Mouse (Mus musculus) intestine, embryonic 15.5 days (tissue): ENCODE measurements around the gene Actbl2. TPM values are rescaled to one million over a fixed set of nuclear protein-coding genes. Genes with fewer than 3 reads are reported as not detected.

Source experiments
- ATAC-seq: fragments of 200-750 bp; cut with Nextera tagmentation; 2 replicates; pipeline ENCODE4 v1.8.0; 2017; ENCODE audit warnings: moderate TSS enrichment, moderate library complexity
- H3K27ac ChIP-seq: fragments of 300-500 bp; sonication (generic); 2 replicates; pipeline ENCODE4 v1.5.1; 2015; ENCODE audit warnings: mild to moderate bottlenecking, inconsistent platforms
- H3K27me3 ChIP-seq: fragments of 300-500 bp; sonication (generic); replicated peaks from 2 replicates; pipeline ENCODE4 v1.6.1; 2015; ENCODE audit warnings: inconsistent platforms
- H3K36me3 ChIP-seq: fragments of 300-500 bp; sonication (generic); 2 replicates; pipeline ENCODE4 v1.6.1; 2015; ENCODE audit warnings: inconsistent platforms
- H3K4me1 ChIP-seq: fragments of 300-500 bp; sonication (generic); replicated peaks from 2 replicates; pipeline ENCODE4 v1.6.1; 2015; ENCODE audit warnings: inconsistent platforms
- H3K4me2 ChIP-seq: fragments of 300-500 bp; sonication (generic); replicated peaks from 2 replicates; pipeline ENCODE4 v1.6.1; 2015; ENCODE audit warnings: mild to moderate bottlenecking, inconsistent platforms
- H3K4me3 ChIP-seq: fragments of 300-500 bp; sonication (generic); replicated peaks from 2 replicates; pipeline ENCODE4 v1.5.1; 2015; ENCODE audit warnings: inconsistent platforms
- H3K9ac ChIP-seq: fragments of 300-500 bp; sonication (generic); 2 replicates; pipeline ENCODE4 v1.6.1; 2015; ENCODE audit warnings: inconsistent platforms
- H3K9me3 ChIP-seq: fragments of 300-500 bp; sonication (generic); 2 replicates; pipeline ENCODE4 v1.6.1; 2016; ENCODE audit warnings: inconsistent platforms
- WGBS: fragments of 180-500 bp; shearing (Covaris S2); methylation state at CpG from one replicate; pipeline ENCODE4 v1.1.7; 2015; 5-methylcytosine and 5-hydroxymethylcytosine counted together
- polyA plus RNA-seq: library from polyadenylated mRNA; unstranded; fragments of >200 nt; fragmentation: Nextera tagmentation; extraction: Ambion mirVana; gene quantifications from 2 replicates; pipeline ENCODE4 v1.2.1, GENCODE M21; 2015

Actbl2 gene
- polyA plus RNA-seq, result not detected in 2 replicates

DNA sequence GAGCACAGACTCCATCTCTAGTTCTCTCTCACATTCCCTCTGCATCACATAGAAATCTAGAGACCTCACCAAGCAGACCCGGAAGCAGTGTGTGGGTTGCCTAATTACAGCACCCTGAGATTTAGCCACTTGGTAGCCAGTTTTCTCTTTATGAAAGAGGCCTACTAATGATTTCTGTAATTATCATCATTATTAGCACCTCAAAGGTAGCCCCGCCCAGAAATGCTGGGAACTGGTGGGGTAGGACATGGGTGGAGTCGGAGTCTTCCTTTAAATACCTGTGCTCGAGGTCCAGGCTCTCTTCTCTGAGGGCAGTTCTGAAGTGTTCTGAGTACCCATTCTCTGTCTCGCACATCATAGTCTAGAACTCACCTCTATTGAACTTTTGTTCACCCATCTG, at the start of gene Actbl2:
Gene Actbl2 (plus strand): TSS at position 301 of the 400 bp plus-strand sequence.
- Histone ChIP-seq H3K4me3 (no peak within 1 kb of the TSS), H3K36me3 (no peaks in the 10 kb centered on the region), H3K9ac (no peak within 1 kb of the TSS), H3K4me2 (no peak within 1 kb of the TSS), H3K27ac (no peak within 1 kb of the TSS), H3K4me1 (no peaks in the 10 kb centered on the region), H3K9me3 (no peaks in the 10 kb centered on the region), H3K27me3 (no peaks in the 10 kb centered on the region)
- ATAC-seq, result no peak
- WGBS, result 89% methylated on average over 5 of the region's 5 CpGs

GRCm38 (mm10) chr13:111210649-111211378, 44.0 kb upstream of the Actbl2 start:
- Histone ChIP-seq H3K9ac (no peak overlapping the region), H3K4me2 (peak overlapping the region; percentile 14; the same call in 1 of the 2 replicates), H3K4me1 (no peaks in the 10 kb centered on the region), H3K4me3 (no peak overlapping the region), H3K36me3 (no peaks in the 10 kb centered on the region), H3K9me3 (no peaks in the 10 kb centered on the region), H3K27ac (no peak overlapping the region), H3K27me3 (no peaks in the 10 kb centered on the region)
- peak; percentile 34; the same call in 1 of the 2 replicates for ATAC-seq
- WGBS, result 40% methylated on average over 8 of the region's 8 CpGs

DNA sequence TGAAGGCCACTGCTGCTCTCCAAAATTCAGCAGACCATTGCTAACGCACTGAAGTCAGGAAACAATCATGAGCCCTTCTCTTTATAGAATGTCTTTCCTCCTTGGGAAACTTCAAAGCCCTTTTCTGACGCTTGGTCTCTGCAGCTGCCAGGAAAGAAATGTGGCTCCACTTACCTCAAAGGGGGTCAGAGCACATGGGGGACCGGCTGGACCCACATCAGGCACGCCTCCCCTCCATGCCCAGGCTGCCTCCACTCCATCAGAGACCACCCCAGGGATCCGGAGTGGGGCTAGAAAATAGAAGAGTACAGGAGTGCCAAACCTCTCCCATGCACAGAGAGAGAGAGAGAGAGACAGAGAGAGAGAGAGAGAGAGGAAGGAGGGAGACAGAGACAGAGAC, 26.0 kb upstream of the Actbl2 start:
- Histone ChIP-seq H3K9me3 (no peaks in the 10 kb centered on the region), H3K27me3 (no peaks in the 10 kb centered on the region), H3K9ac (no peak overlapping the region), H3K4me1 (no peaks in the 10 kb centered on the region), H3K4me3 (no peak overlapping the region), H3K27ac (no peak overlapping the region), H3K36me3 (no peaks in the 10 kb centered on the region), H3K4me2 (no peak overlapping the region)
- ATAC-seq, result no peak
- WGBS, result 51% methylated on average over 5 of the region's 5 CpGs

GRCm38 (mm10) chr13:111229541-111229940, 25.3 kb upstream of the Actbl2 start:
- Histone ChIP-seq H3K4me2 (no peak overlapping the region), H3K4me1 (no peaks in the 10 kb centered on the region)
- 87% methylated on average over 6 of the region's 6 CpGs for WGBS

DNA sequence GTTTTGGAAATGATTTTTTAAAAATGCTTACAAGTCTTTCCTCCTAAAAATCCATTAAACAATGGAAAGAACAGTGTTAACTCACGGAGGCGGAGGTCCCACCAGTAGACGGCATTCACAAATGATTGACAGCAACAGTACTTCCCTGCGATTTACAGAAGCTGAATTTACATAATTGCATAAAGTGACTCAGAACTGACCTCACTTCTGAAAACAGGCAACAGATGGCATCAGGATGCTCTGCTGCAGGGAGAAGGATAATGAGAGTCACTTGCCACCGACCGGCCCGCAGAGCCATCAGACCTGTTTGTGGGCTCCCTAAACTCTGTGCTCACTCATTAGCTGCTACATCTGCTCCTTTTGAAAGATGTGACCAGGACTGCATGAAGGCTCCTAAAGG, 22.4 kb upstream of the Actbl2 start:
- Histone ChIP-seq H3K4me3 (no peak overlapping the region), H3K36me3 (no peaks in the 10 kb centered on the region), H3K4me2 (no peak overlapping the region), H3K27ac (no peak overlapping the region), H3K9ac (no peak overlapping the region), H3K9me3 (no peaks in the 10 kb centered on the region), H3K27me3 (no peaks in the 10 kb centered on the region), H3K4me1 (no peaks in the 10 kb centered on the region)
- no peak for ATAC-seq
- whole genome bisulfite sequencing, result 86% methylated on average over 7 of the region's 7 CpGs

More at GRCm38 (mm10) chr13:111229541-111229940, 25.3 kb upstream of the Actbl2 start:
- H3K9me3 ChIP-seq, result no peaks in the 10 kb centered on the region
- H3K27me3 ChIP-seq, result no peaks in the 10 kb centered on the region
- H3K4me3 ChIP-seq, result no peak overlapping the region
- ATAC-seq, result no peak
- H3K36me3 ChIP-seq, result no peaks in the 10 kb centered on the region
- H3K9ac ChIP-seq, result no peak overlapping the region
- no peak overlapping the region for H3K27ac ChIP-seq

- Histone ChIP-seq H3K9me3 (no peaks in the 10 kb centered on the region), H3K4me3 (no peak overlapping the region), H3K36me3 (no peaks in the 10 kb centered on the region), H3K4me2 (no peak overlapping the region), H3K27me3 (no peaks in the 10 kb centered on the region), H3K4me1 (no peaks in the 10 kb centered on the region), H3K9ac (no peak overlapping the region), H3K27ac (no peak overlapping the region)
- ATAC-seq, result peak; percentile 57
- 68% methylated on average over 5 of the region's 5 CpGs for WGBS
These were observed 21.5 kb upstream of the Actbl2 start for GRCm38 (mm10) chr13:111233356-111233755.

DNA sequence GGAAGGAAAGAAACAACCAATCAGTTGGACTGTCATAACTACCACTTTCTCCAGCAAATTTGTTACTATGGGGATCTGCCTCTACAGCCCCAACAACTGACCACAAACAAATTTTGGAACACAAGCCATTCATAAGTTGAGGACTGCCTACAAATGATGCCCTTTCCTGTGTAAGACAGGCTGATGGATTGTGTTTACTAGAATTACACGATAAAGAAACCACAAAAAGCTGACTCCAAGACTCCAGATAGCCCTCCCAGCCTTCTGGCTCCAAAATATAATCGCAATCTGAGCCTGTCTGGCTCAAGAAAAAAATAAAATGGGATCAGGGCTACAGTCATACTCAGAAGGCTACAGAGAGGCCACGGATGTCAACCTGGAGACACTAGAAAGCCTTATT, 20.2 kb upstream of the Actbl2 start:
- WGBS, result 56% methylated on average over 3 of the region's 3 CpGs
- Histone ChIP-seq H3K27ac (no peak overlapping the region), H3K36me3 (no peaks in the 10 kb centered on the region), H3K4me3 (no peak overlapping the region), H3K9me3 (no peaks in the 10 kb centered on the region), H3K4me2 (no peak overlapping the region), H3K4me1 (no peaks in the 10 kb centered on the region), H3K9ac (no peak overlapping the region), H3K27me3 (no peaks in the 10 kb centered on the region)
- no peak for ATAC-seq

DNA sequence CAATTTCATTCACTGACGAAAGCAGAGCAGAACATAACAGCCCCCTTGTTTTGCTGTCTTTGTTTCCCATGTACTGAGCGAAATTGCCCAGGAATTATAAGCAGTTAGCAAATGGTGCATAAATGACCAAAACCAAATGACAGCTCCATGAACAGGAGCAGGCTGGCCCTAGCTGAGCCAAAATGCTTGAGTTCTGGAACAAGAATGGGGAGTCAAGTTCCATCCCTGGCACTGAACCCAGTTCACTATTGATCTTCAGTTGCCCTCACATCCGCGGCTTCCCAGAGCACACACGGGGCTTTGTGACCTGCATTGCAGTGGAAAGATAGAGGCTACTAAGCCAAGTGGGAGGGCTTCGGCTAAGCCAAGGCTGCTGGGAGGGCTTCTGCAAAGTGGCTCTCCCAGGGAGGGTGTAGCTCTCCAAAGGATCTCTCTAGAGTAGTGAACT, 19.1 kb upstream of the Actbl2 start:
- WGBS, result 59% methylated on average over 6 of the region's 6 CpGs
- Histone ChIP-seq H3K4me3 (no peak overlapping the region), H3K9ac (no peak overlapping the region), H3K27me3 (no peaks in the 10 kb centered on the region), H3K4me2 (no peak overlapping the region), H3K27ac (no peak overlapping the region), H3K36me3 (no peaks in the 10 kb centered on the region), H3K9me3 (no peaks in the 10 kb centered on the region), H3K4me1 (no peaks in the 10 kb centered on the region)
- peak; percentile 24; the same call in 1 of the 2 replicates for ATAC-seq

DNA sequence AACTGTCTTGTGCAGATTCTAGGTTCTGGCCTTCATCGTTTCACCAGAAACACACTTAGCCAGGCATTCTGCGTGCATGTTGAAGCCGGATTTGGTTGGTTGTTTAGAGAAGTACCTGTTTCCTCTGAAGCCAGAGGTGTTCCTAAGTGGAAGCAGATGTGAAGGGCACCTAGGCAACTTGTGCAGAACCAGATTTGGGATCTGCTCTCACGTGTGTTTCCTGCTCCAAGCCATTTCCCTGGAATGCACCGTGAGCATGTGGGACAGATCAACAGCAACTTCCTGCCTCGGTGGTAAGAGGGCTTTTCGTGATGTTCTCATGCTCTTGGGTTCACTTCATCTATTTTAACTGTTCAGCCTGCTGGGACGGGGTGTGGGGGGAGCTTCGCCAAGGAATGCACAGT, 18.4 kb upstream of the Actbl2 start:
- H3K4me1 ChIP-seq, result no peaks in the 10 kb centered on the region
- H3K4me2 ChIP-seq, result no peak overlapping the region
- 55% methylated on average over 9 of the region's 9 CpGs for WGBS
- no peak overlapping the region for H3K4me3 ChIP-seq
- H3K27ac ChIP-seq, result no peak overlapping the region
- no peaks in the 10 kb centered on the region for H3K36me3 ChIP-seq
- no peaks in the 10 kb centered on the region for H3K27me3 ChIP-seq
- no peak overlapping the region for H3K9ac ChIP-seq
- no peak for ATAC-seq
- no peaks in the 10 kb centered on the region for H3K9me3 ChIP-seq

- Histone ChIP-seq H3K27me3 (no peaks in the 10 kb centered on the region), H3K4me3 (no peak overlapping the region), H3K9ac (no peak overlapping the region), H3K4me2 (no peak overlapping the region), H3K27ac (no peak overlapping the region), H3K36me3 (no peaks in the 10 kb centered on the region), H3K9me3 (no peaks in the 10 kb centered on the region), H3K4me1 (no peaks in the 10 kb centered on the region)
- no peak for ATAC-seq
- 78% methylated on average over 1 of the region's 1 CpGs for WGBS
These were observed 17.5 kb upstream of the Actbl2 start for GRCm38 (mm10) chr13:111237296-111237695.

DNA sequence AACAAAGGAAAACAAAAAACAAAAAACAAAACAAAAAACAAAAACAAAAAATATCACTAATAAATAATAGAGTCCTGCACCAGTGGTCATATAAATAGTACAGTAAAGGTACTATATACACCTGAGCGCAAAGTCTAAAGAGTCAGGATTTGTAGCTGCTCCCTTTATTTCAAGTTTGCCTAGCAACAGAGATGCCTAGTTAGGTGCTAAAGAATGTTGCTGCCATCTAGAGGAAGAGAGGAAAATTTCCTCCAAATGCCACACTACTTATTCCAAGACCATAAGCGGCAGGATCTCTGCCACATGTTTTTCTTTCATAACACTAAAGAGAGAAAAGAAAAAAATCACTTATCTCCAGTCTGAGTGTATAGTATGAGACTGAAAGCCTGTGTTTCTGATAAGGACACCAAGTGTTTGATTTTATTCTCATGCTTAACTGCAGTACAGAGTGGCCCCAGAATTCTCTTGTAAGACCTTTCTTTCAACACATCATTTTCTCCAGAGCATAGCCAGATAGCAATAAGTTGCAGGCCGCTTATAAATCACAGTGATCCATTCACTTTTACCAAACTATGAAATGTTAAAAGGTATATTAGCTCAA, 16.8 kb upstream of the Actbl2 start:
- no peaks in the 10 kb centered on the region for H3K36me3 ChIP-seq
- H3K9me3 ChIP-seq, result no peaks in the 10 kb centered on the region

DNA sequence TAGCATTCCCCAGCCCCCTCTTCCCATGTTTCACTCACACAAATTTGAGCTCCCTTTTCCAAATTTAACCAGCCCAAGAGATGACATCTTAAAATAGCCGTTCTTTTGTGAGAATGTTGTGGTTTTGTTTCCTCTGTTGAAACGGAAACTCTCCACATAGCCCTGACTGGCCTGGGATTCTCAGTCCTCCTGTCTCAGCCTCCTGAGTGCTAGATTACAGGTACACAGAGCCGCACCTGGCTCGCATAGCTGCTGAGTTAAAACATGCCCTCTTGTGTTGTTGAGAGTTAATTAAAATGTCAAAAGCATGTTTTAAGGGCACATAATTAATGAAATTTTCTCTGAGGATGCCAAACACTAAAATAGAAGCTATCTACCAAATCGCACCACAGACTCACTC, 3.7 kb upstream of the Actbl2 start:
- H3K36me3 ChIP-seq, result no peaks in the 10 kb centered on the region
- H3K27ac ChIP-seq, result no peak overlapping the region
- 76% methylated on average over 5 of the region's 5 CpGs for WGBS
- H3K4me2 ChIP-seq, result no peak overlapping the region
- H3K9ac ChIP-seq, result no peak overlapping the region
- H3K9me3 ChIP-seq, result no peaks in the 10 kb centered on the region
- no peak for ATAC-seq
- no peaks in the 10 kb centered on the region for H3K4me1 ChIP-seq
- no peak overlapping the region for H3K4me3 ChIP-seq
- H3K27me3 ChIP-seq, result no peaks in the 10 kb centered on the region

More for the DNA sequence above, 16.8 kb upstream of the Actbl2 start:
- no peak overlapping the region for H3K4me2 ChIP-seq
- no peaks in the 10 kb centered on the region for H3K4me1 ChIP-seq
- H3K4me3 ChIP-seq, result no peak overlapping the region
- H3K27me3 ChIP-seq, result no peaks in the 10 kb centered on the region
- no peak overlapping the region for H3K9ac ChIP-seq
- no peak overlapping the region for H3K27ac ChIP-seq
- WGBS, result 35% methylated on average over 3 of the region's 3 CpGs
- peak; percentile 76 for ATAC-seq

DNA sequence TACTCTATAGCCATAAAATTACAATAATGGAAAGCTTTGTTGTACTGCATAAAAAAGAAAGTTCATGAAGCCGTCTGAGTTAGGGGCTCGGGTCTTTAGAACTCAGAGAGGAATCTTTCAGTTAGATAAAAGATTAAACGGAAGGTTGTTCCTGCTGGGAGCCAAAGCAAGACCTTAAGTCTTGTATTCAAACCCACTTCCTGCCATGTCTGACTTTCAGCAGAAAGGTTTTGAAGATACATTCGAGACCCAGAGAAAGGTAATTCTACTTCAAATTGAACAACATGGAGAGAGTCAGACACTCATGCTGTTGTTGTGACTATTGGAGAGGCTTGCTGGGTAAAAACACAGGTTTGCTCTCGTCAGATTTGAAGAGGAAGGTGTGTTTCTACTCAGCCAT, 3.0 kb upstream of the Actbl2 start:
- no peak overlapping the region for H3K4me2 ChIP-seq
- WGBS, result 79% methylated on average over 5 of the region's 5 CpGs

More for the DNA sequence above, 3.0 kb upstream of the Actbl2 start:
- Histone ChIP-seq H3K4me1 (no peaks in the 10 kb centered on the region), H3K36me3 (no peaks in the 10 kb centered on the region), H3K27me3 (no peaks in the 10 kb centered on the region), H3K27ac (no peak overlapping the region), H3K9me3 (no peaks in the 10 kb centered on the region), H3K9ac (no peak overlapping the region), H3K4me3 (no peak overlapping the region)
- no peak for ATAC-seq
